Mouse (Mus musculus): ENCODE results near the gene Pdpn. TPM values are rescaled to one million over a fixed set of nuclear protein-coding genes. Genes with fewer than 3 reads are reported as not detected.
A peak's percentile ranks its signal among the peaks of the same experiment; 100 is the strongest.

Gene Pdpn
- total and polyA plus RNA-seq, 3 experiments = not detected

- Histone ChIP-seq H3K4me2 (ENCODE audit: insufficient read depth, low read depth, poor library complexity, severe bottlenecking) (no peak overlapping the region), H3K9ac (ENCODE audit: insufficient read depth, low read depth) (no peak overlapping the region), H3K4me1 (ENCODE audit: control insufficient read depth in 1 of 2, insufficient read depth in 2 of 2) (no peaks in the 10 kb centered on the region), H3K79me2 (replicated peaks; ENCODE audit: control insufficient read depth, extremely low read depth, insufficient read depth, poor library complexity, severe bottlenecking) (no peaks in the 10 kb centered on the region), H3K27me3 (replicated peaks) (peaks cover 56% of the 10 kb centered on the region), H3K27ac (ENCODE audit: insufficient read depth, low read depth) (no peak overlapping the region), H3K4me3 (replicated peaks in 1 of 3; ENCODE audit: low read depth in 2 of 3, low read length in 2 of 3, poor library complexity in 1 of 3) (no peak overlapping the region), H3K36me3 (replicated peaks in 1 of 2; ENCODE audit: control insufficient read depth in 1 of 2, insufficient read depth in 1 of 2, low read length in 1 of 2) (no peaks in the 10 kb centered on the region), H3K9me3 (replicated peaks; ENCODE audit: low read length) (no peaks in the 10 kb centered on the region)
- dilution Hi-C loops (cut with MboI; ENCODE audit: extremely low pct_ligation_motif_present, extremely low pct_unique_long_range_greater_than_20kb, low sequenced_read_pairs) (no loop called here), in situ Hi-C loops (cut with MboI; ENCODE audit: low pct_ligation_motif_present, low pct_unique_long_range_greater_than_20kb, low sequenced_read_pairs) (no loop called here)
- TF ChIP-seq RAD21 (IDR thresholded peaks at IDR 0.05; ENCODE audit: low read depth, low read length) (peak; percentile 29), USF1 (IDR thresholded peaks at IDR 0.05; ENCODE audit: low read depth, low read length) (no peak), CTCF (conservative IDR thresholded peaks at IDR 0.05 in 1 of 2, IDR thresholded peaks at IDR 0.05 in 1 of 2; ENCODE audit: low read depth in 2 of 2, low read length in 2 of 2) (peak; percentile 43; a peak in 3 of 4 replicates), EP300 (IDR thresholded peaks at IDR 0.05; ENCODE audit: low read length) (no peak), SIN3A (IDR thresholded peaks at IDR 0.05; ENCODE audit: low read length) (no peak)
- DNase-seq (ENCODE audit: extremely low read depth) = peak; percentile 28
These were observed 12.0 kb upstream of the Pdpn start for GRCm38 (mm10) chr4:143311341-143311740.

DNA sequence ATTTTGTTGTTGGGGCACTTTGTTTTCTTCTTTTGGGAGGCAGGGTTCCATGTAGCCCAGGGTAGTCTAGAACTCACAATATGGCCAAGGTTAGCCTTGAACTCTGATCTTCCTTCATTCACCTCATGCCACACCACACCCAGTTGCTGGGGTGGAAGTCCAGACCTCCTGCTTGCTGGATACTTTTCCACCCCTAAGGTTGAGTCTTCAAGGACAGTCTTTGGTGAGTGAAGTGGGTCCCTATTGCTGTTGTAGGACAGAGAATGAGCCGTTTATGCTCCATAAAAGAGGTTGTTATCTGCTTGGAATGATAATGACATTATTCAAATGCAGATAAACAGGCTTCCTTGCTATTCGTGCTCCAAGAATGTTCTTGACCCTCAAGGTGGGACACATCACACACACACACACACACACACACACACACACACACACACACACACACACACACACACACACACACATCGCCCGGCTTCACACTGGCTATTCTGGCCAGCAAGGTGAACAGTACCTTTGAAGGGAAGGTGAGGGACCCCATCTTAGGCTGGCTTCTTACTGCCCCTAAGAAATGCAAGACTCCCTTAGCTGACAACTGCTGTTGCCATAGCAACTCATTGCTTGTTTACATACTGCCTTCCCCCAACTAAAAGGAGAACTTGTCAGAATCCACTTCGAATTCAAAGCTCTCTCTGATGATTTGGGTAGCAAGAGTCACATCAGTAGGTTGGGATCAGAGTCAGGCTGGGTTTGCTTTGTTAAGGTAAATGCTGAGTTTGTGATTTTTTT is 6.8 kb upstream of the Pdpn start:
- dilution Hi-C loops (cut with MboI; ENCODE audit: extremely low pct_ligation_motif_present, extremely low pct_unique_long_range_greater_than_20kb, low sequenced_read_pairs) = no loop called here
- DNase-seq (ENCODE audit: extremely low read depth) = no peak
- Histone ChIP-seq H3K27ac (ENCODE audit: insufficient read depth, low read depth) (no peak overlapping the region), H3K4me2 (ENCODE audit: insufficient read depth, low read depth, poor library complexity, severe bottlenecking) (no peak overlapping the region), H3K79me2 (replicated peaks; ENCODE audit: control insufficient read depth, extremely low read depth, insufficient read depth, poor library complexity, severe bottlenecking) (no peaks in the 10 kb centered on the region), H3K9me3 (replicated peaks; ENCODE audit: low read length) (no peaks in the 10 kb centered on the region), H3K4me1 (ENCODE audit: control insufficient read depth in 1 of 2, insufficient read depth in 2 of 2) (no peaks in the 10 kb centered on the region), H3K9ac (ENCODE audit: insufficient read depth, low read depth) (no peak overlapping the region), H3K4me3 (replicated peaks in 1 of 3; ENCODE audit: low read depth in 2 of 3, low read length in 2 of 3, poor library complexity in 1 of 3) (no peak overlapping the region), H3K27me3 (replicated peaks) (peaks cover 52% of the 10 kb centered on the region), H3K36me3 (replicated peaks in 1 of 2; ENCODE audit: control insufficient read depth in 1 of 2, insufficient read depth in 1 of 2, low read length in 1 of 2) (no peaks in the 10 kb centered on the region)
- TF ChIP-seq TCF12 (IDR thresholded peaks at IDR 0.05; ENCODE audit: low read depth, low read length) (no peak), CTCF (conservative IDR thresholded peaks at IDR 0.05 in 1 of 2, IDR thresholded peaks at IDR 0.05 in 1 of 2; ENCODE audit: low read depth in 2 of 2, low read length in 2 of 2) (no peak), SIN3A (IDR thresholded peaks at IDR 0.05; ENCODE audit: low read length) (no peak), SMC3 (IDR thresholded peaks at IDR 0.05; ENCODE audit: low read depth, low read length) (no peak), ZMIZ1 (IDR thresholded peaks at IDR 0.05; ENCODE audit: low read depth, low read length) (no peak)
- in situ Hi-C loops (cut with MboI; ENCODE audit: low pct_ligation_motif_present, low pct_unique_long_range_greater_than_20kb, low sequenced_read_pairs) = no loop called here

- H3K4me2 ChIP-seq (ENCODE audit: insufficient read depth, low read depth, poor library complexity, severe bottlenecking) = no peak overlapping the region
- peaks cover 2% of the 10 kb centered on the region for H3K9me3 ChIP-seq (replicated peaks; ENCODE audit: low read length)
- H3K4me3 ChIP-seq (replicated peaks in 1 of 3; ENCODE audit: low read depth in 2 of 3, low read length in 2 of 3, poor library complexity in 1 of 3) = no peak overlapping the region
- TF ChIP-seq USF1 (IDR thresholded peaks at IDR 0.05; ENCODE audit: low read depth, low read length) (no peak), SIN3A (IDR thresholded peaks at IDR 0.05; ENCODE audit: low read length) (no peak), CTCF (conservative IDR thresholded peaks at IDR 0.05 in 1 of 2, IDR thresholded peaks at IDR 0.05 in 1 of 2; ENCODE audit: low read depth in 2 of 2, low read length in 2 of 2) (no peak), TBP (conservative IDR thresholded peaks at IDR 0.05; ENCODE audit: low read depth, low read length) (no peak)
- no peak overlapping the region for H3K27ac ChIP-seq (ENCODE audit: insufficient read depth, low read depth)
- DNase-seq (ENCODE audit: extremely low read depth) = no peak
- in situ Hi-C loops (cut with MboI; ENCODE audit: low pct_ligation_motif_present, low pct_unique_long_range_greater_than_20kb, low sequenced_read_pairs) (no loop called here), dilution Hi-C loops (cut with MboI; ENCODE audit: extremely low pct_ligation_motif_present, extremely low pct_unique_long_range_greater_than_20kb, low sequenced_read_pairs) (no loop called here)
- H3K4me1 ChIP-seq (ENCODE audit: control insufficient read depth in 1 of 2, insufficient read depth in 2 of 2) = no peaks in the 10 kb centered on the region
- no peaks in the 10 kb centered on the region for H3K79me2 ChIP-seq (replicated peaks; ENCODE audit: control insufficient read depth, extremely low read depth, insufficient read depth, poor library complexity, severe bottlenecking)
- no peak overlapping the region for H3K9ac ChIP-seq (ENCODE audit: insufficient read depth, low read depth)
- no peaks in the 10 kb centered on the region for H3K36me3 ChIP-seq (replicated peaks in 1 of 2; ENCODE audit: control insufficient read depth in 1 of 2, insufficient read depth in 1 of 2, low read length in 1 of 2)
- peaks cover 48% of the 10 kb centered on the region for H3K27me3 ChIP-seq (replicated peaks)
These were observed 5.7 kb upstream of the Pdpn start for GRCm38 (mm10) chr4:143305031-143305430.
